8 mouse cellular contexts compared by ENCODE assay signal in the genomic region with DNA sequence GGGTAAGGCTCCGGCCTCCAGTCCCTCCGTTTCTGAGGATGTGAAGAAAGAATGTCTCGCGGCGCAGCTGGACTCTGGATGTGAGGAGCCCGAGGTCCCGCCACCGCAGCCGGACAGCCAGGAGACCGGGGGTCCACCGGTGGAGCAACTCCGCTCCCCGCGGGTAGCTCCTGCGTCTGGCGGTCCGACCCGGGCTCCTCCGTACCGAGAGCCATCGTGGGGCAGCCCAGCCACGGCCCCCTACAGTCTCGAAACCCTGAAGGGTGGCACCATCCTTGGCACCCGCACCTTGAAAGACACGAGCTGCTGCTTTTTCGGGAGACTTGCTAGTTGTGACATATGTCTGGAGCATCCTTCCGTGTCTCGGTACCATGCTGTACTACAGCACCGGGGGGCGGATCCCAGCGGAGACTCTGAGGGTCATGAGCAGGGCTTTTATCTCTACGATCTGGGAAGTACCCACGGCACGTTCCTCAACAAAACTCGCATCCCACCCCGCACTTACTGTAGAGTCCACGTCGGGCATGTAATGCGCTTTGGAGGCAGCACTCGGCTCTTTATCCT. TPM values are rescaled to one million over a fixed set of nuclear protein-coding genes. Genes with fewer than 3 reads are reported as not detected.
DNase-seq lines count a peak whose midpoint lies in the region; ATAC-seq and TF ChIP-seq lines count a peak whose summit lies in the region.

No protein-coding gene starts in this region.

- 3% methylated on average over 40 of the region's 40 CpGs for WGBS in limb, embryonic 12.5 days
- 4% methylated on average over 40 of the region's 40 CpGs for WGBS in neural tube, embryonic 14.5 days

- no peak for TF ChIP-seq CTCF in C2C12 (IDR thresholded peaks at IDR 0.05; ENCODE audit: control insufficient read depth, insufficient read depth, insufficient read length)

- peaks cover 43% of the 10 kb centered on the region for H3K79me2 ChIP-seq in C2C12 (ENCODE audit: control insufficient read depth, insufficient read depth)

- peak overlapping the region; percentile 91 for H3ac ChIP-seq in C2C12 (ENCODE audit: control insufficient read depth, insufficient read length, low read depth)

- H3K9ac ChIP-seq in limb, embryonic 12.5 days (replicated peaks): peak overlapping the region; percentile 89
- peak overlapping the region; percentile 77 for H3K9ac ChIP-seq in neural tube, embryonic 14.5 days (replicated peaks; ENCODE audit: low read depth, low read length)

- peak overlapping the region; percentile 97 for H3K4me2 ChIP-seq in limb, embryonic 12.5 days
- peak overlapping the region; percentile 100 for H3K4me2 ChIP-seq in neural tube, embryonic 14.5 days (ENCODE audit: low read depth, low read length)

- peak; percentile 21 to 26 for DNase-seq in gastrocnemius, postnatal 4 days (ENCODE audit: low spot score in 2 of 2)
- no peak for DNase-seq in gastrocnemius, postnatal 10 days
- DNase-seq in cerebellum, adult 18-20 months: no peak
- DNase-seq in kidney, postnatal 36 days: no peak

- H3K4me3 ChIP-seq in C2C12 (ENCODE audit: insufficient read depth, poor library complexity, severe bottlenecking): peak overlapping the region; percentile 93
- H3K4me3 ChIP-seq in erythroblast, embryonic 14.5 days (replicated peaks): peak overlapping the region; percentile 89
- H3K4me3 ChIP-seq in limb, embryonic 12.5 days (replicated peaks): peak overlapping the region; percentile 98
- peak overlapping the region; percentile 97 for H3K4me3 ChIP-seq in neural tube, embryonic 14.5 days (ENCODE audit: low read depth, low read length)

- peak overlapping the region; percentile 87; the same call in 1 of the 2 replicates for H3K27ac ChIP-seq in limb, embryonic 12.5 days
- H3K27ac ChIP-seq in neural tube, embryonic 14.5 days (ENCODE audit: low read depth, low read length): peak overlapping the region; percentile 81; the same call in 1 of the 2 replicates

- no peaks in the 10 kb centered on the region for H3K9me3 ChIP-seq in erythroblast, embryonic 14.5 days (ENCODE audit: control insufficient read depth, low read length)
- H3K9me3 ChIP-seq in limb, embryonic 12.5 days: no peaks in the 10 kb centered on the region
- H3K9me3 ChIP-seq in neural tube, embryonic 14.5 days (ENCODE audit: control insufficient read depth, low read length): no peaks in the 10 kb centered on the region

- no peak for ATAC-seq in limb, embryonic 12.5 days (ENCODE audit: insufficient number of reproducible peaks, insufficient read depth, low FRiP score, low TSS enrichment, low read depth)
- peak; percentile 52 for ATAC-seq in neural tube, embryonic 14.5 days (ENCODE audit: low read depth)

- peaks cover 18% of the 10 kb centered on the region for H3K79me3 ChIP-seq in C2C12 (ENCODE audit: low read depth)

- peaks cover 32% of the 10 kb centered on the region for H3K4me1 ChIP-seq in erythroblast, embryonic 14.5 days (ENCODE audit: control insufficient read depth)
- peaks cover 22% of the 10 kb centered on the region for H3K4me1 ChIP-seq in limb, embryonic 12.5 days (replicated peaks)
- H3K4me1 ChIP-seq in neural tube, embryonic 14.5 days (ENCODE audit: control insufficient read depth, insufficient read depth, low read length): peaks cover 19% of the 10 kb centered on the region

- H3K27me3 ChIP-seq in C2C12 (ENCODE audit: control insufficient read depth, insufficient read depth, insufficient read length): no peaks in the 10 kb centered on the region
- no peaks in the 10 kb centered on the region for H3K27me3 ChIP-seq in erythroblast, embryonic 14.5 days (ENCODE audit: control insufficient read depth)
- no peaks in the 10 kb centered on the region for H3K27me3 ChIP-seq in limb, embryonic 12.5 days
- no peaks in the 10 kb centered on the region for H3K27me3 ChIP-seq in neural tube, embryonic 14.5 days (ENCODE audit: control insufficient read depth, insufficient read depth, low read length)

- peaks cover 22% of the 10 kb centered on the region for H3K36me3 ChIP-seq in C2C12 (ENCODE audit: control insufficient read depth, insufficient read depth)
- peaks cover 45% of the 10 kb centered on the region for H3K36me3 ChIP-seq in erythroblast, embryonic 14.5 days (ENCODE audit: control insufficient read depth)
- H3K36me3 ChIP-seq in limb, embryonic 12.5 days: peaks cover 44% of the 10 kb centered on the region
- H3K36me3 ChIP-seq in neural tube, embryonic 14.5 days (ENCODE audit: control insufficient read depth, insufficient read depth, low read length): peaks cover 23% of the 10 kb centered on the region

TF ChIP-seq in C2C12, 6 proteins besides CTCF, POLR2A, EP300 and RAD21:
- TF ChIP-seq MAX (IDR thresholded peaks at IDR 0.05) (no peak), FOSL1 (IDR thresholded peaks at IDR 0.05; ENCODE audit: insufficient read depth, low read length, poor library complexity, severe bottlenecking) (no peak), MYOD1 (IDR thresholded peaks at IDR 0.05; ENCODE audit: control insufficient read depth, insufficient read length, low read depth) (no peak), USF1 (IDR thresholded peaks at IDR 0.05; ENCODE audit: low read depth) (no peak)

RNA-seq across cellular contexts. Expression of gene Slc4a1ap, which starts 0.4 kb away (rescaled TPM):
- 10 to 100 TPM; 27.3 to 29.8 TPM for total RNA-seq in gastrocnemius, postnatal 4 days (2021)
- 10 to 100 TPM; 21.7 to 22.3 TPM for total RNA-seq in gastrocnemius, postnatal 10 days (2021)
- polyA plus RNA-seq in C2C12 (2012; fragmentation: generic; extraction: Trizol): 17.0 TPM
- polyA plus RNA-seq in erythroblast, embryonic 14.5 days (2012): 0.77 and 1.6 TPM in 2 replicates
- polyA plus RNA-seq in limb, embryonic 12.5 days (2016; fragmentation: Nextera tagmentation; extraction: Ambion mirVana): 41.3 and 42.4 TPM in 2 replicates
- polyA plus RNA-seq in neural tube, embryonic 14.5 days (2014; fragmentation: Nextera tagmentation; extraction: Ambion mirVana): 35.4 and 35.8 TPM in 2 replicates

RNA-seq across cellular contexts. Expression of gene Supt7l, which starts 0.4 kb away (rescaled TPM):
- 10 to 100 TPM; 14.0 to 15.1 TPM for total RNA-seq in gastrocnemius, postnatal 4 days (2021)
- 10 to 100 TPM; 10.7 to 11.9 TPM for total RNA-seq in gastrocnemius, postnatal 10 days (2021)
- polyA plus RNA-seq in C2C12 (2012; fragmentation: generic; extraction: Trizol): 9.5 TPM
- polyA plus RNA-seq in erythroblast, embryonic 14.5 days (2012): 0.54 and 0.64 TPM in 2 replicates
- 31.0 TPM in 2 replicates for polyA plus RNA-seq in limb, embryonic 12.5 days (2016; fragmentation: Nextera tagmentation; extraction: Ambion mirVana)
- 21.6 and 22.4 TPM in 2 replicates for polyA plus RNA-seq in neural tube, embryonic 14.5 days (2014; fragmentation: Nextera tagmentation; extraction: Ambion mirVana)

RNA-seq across cellular contexts. Expression of gene Gpn1, which starts 32.7 kb away (rescaled TPM):
- total RNA-seq in gastrocnemius, postnatal 4 days (2021): 10 to 100 TPM; 20.2 to 20.9 TPM
- 10 to 100 TPM; 19.9 to 22.0 TPM for total RNA-seq in gastrocnemius, postnatal 10 days (2021)
- 20.0 TPM for polyA plus RNA-seq in C2C12 (2012; fragmentation: generic; extraction: Trizol)
- 0.31 and 0.81 TPM in 2 replicates for polyA plus RNA-seq in erythroblast, embryonic 14.5 days (2012)
- 81.5 and 81.7 TPM in 2 replicates for polyA plus RNA-seq in limb, embryonic 12.5 days (2016; fragmentation: Nextera tagmentation; extraction: Ambion mirVana)
- 78.6 and 80.9 TPM in 2 replicates for polyA plus RNA-seq in neural tube, embryonic 14.5 days (2014; fragmentation: Nextera tagmentation; extraction: Ambion mirVana)

RNA-seq across cellular contexts. Expression of gene 4930548H24Rik, which starts 41.7 kb away (rescaled TPM):
- under 1 TPM; 0.29 to 0.61 TPM for total RNA-seq in gastrocnemius, postnatal 4 days (2021)
- under 1 TPM; 0.28 to 0.29 TPM for total RNA-seq in gastrocnemius, postnatal 10 days (2021)
- polyA plus RNA-seq in C2C12 (2012; fragmentation: generic; extraction: Trizol): 0.02 TPM
- polyA plus RNA-seq in erythroblast, embryonic 14.5 days (2012): not detected in 2 replicates
- not detected in 2 replicates for polyA plus RNA-seq in limb, embryonic 12.5 days (2016; fragmentation: Nextera tagmentation; extraction: Ambion mirVana)
- polyA plus RNA-seq in neural tube, embryonic 14.5 days (2014; fragmentation: Nextera tagmentation; extraction: Ambion mirVana): not detected in 2 replicates

Comparison
In these comparisons a context has a peak if more than half of its experiments do, and no peak if none do; other contexts are left out.
1. DNase-seq: peak in gastrocnemius, postnatal 4 days (2 of 2); none in gastrocnemius, postnatal 10 days (single experiment), cerebellum, adult 18-20 months (0 of 2) and kidney, postnatal 36 days (0 of 2).
2. RNA of gene Gpn1, which starts 32.7 kb away (polyA plus RNA-seq): 81.5 to 81.7 TPM in limb, embryonic 12.5 days, 78.6 to 80.9 TPM in neural tube, embryonic 14.5 days and 20.0 TPM in C2C12 (single experiment); 0.31 to 0.81 TPM in erythroblast, embryonic 14.5 days; every median in the first group is over 10 times any median in the second.
3. Peak in every context shown above with its lines, with median percentiles within 50 percentile points of each other: H3K4me3 ChIP-seq.